In genomic region chr13:101692239-101692784, GRCm38 (mm10) we compare ENCODE assay signal across 8 mouse cellular contexts.
DNase-seq lines count a peak whose midpoint lies in the region; ATAC-seq and TF ChIP-seq lines count a peak whose summit lies in the region.

No protein-coding gene starts in this region.

- H3K27me3 ChIP-seq in heart, adult 2 months (ENCODE audit: control insufficient read depth, insufficient read depth, low read length), result no peaks in the 10 kb centered on the region
- peaks cover 34% of the 10 kb centered on the region for H3K27me3 ChIP-seq in limb, embryonic 10.5 days (ENCODE audit: low read depth, poor library complexity, severe bottlenecking)
- H3K27me3 ChIP-seq in neural tube, embryonic 11.5 days (ENCODE audit: control insufficient read depth, insufficient read depth, low read length), result no peaks in the 10 kb centered on the region

- ATAC-seq in neural tube, embryonic 11.5 days (ENCODE audit: insufficient read depth, low FRiP score, low TSS enrichment), result peak; percentile 26; the same call in 1 of the 2 replicates

- no peak for TF ChIP-seq EP300 in heart, adult 2 months (IDR thresholded peaks at IDR 0.05; ENCODE audit: insufficient read depth, low read depth, low read length)

- intact Hi-C loops in heart, adult 2 months (cut with DNase I), result loop anchor here (2.0 kb wide), 1 partner anchor 800 kb away; no protein-coding TSS in a partner anchor

- peak overlapping the region; percentile 21 for H3K9ac ChIP-seq in heart, adult 2 months (ENCODE audit: low read depth, low read length)
- peak overlapping the region; percentile 31 for H3K9ac ChIP-seq in neural tube, embryonic 11.5 days (ENCODE audit: low read length)

- H3K9me3 ChIP-seq in limb, embryonic 10.5 days (replicated peaks), result no peaks in the 10 kb centered on the region
- no peaks in the 10 kb centered on the region for H3K9me3 ChIP-seq in neural tube, embryonic 11.5 days (ENCODE audit: control insufficient read depth, low read length)

- no peak for TF ChIP-seq CTCF in heart, adult 2 months (IDR thresholded peaks at IDR 0.05)

- peaks cover 9% of the 10 kb centered on the region for H3K36me3 ChIP-seq in heart, adult 2 months (ENCODE audit: control insufficient read depth, insufficient read depth, low read length)
- H3K36me3 ChIP-seq in limb, embryonic 10.5 days, result peaks cover 7% of the 10 kb centered on the region; the same call in 1 of the 2 replicates
- no peaks in the 10 kb centered on the region; the same call in 1 of the 2 replicates for H3K36me3 ChIP-seq in neural tube, embryonic 11.5 days (ENCODE audit: control insufficient read depth, insufficient read depth, low read length)

- no peak for TF ChIP-seq POLR2A in heart, adult 2 months (IDR thresholded peaks at IDR 0.05; ENCODE audit: insufficient read depth, low read depth, low read length)

- peaks cover 8% of the 10 kb centered on the region for H3K4me1 ChIP-seq in heart, adult 2 months (ENCODE audit: control insufficient read depth, insufficient read depth, low read length)
- H3K4me1 ChIP-seq in limb, embryonic 10.5 days, result peaks cover 45% of the 10 kb centered on the region
- peaks cover 17% of the 10 kb centered on the region for H3K4me1 ChIP-seq in neural tube, embryonic 11.5 days (ENCODE audit: control insufficient read depth, insufficient read depth, low read length)

- no peaks in the 10 kb centered on the region for H3K79me2 ChIP-seq in heart, adult 2 months (replicated peaks; ENCODE audit: control insufficient read depth, insufficient read depth, low read length)

- peak overlapping the region; percentile 77 for H3K27ac ChIP-seq in heart, adult 2 months
- no peak overlapping the region for H3K27ac ChIP-seq in limb, embryonic 10.5 days
- H3K27ac ChIP-seq in neural tube, embryonic 11.5 days (ENCODE audit: low read depth, low read length), result peak overlapping the region; percentile 4; the same call in 1 of the 2 replicates

- peak overlapping the region; percentile 0; the same call in 1 of the 2 replicates for H3K4me3 ChIP-seq in heart, adult 2 months
- peak overlapping the region; percentile 26; the same call in 1 of the 2 replicates for H3K4me3 ChIP-seq in limb, embryonic 10.5 days
- peak overlapping the region; percentile 8; the same call in 1 of the 2 replicates for H3K4me3 ChIP-seq in neural tube, embryonic 11.5 days (ENCODE audit: low read depth, low read length)

- H3K4me2 ChIP-seq in neural tube, embryonic 11.5 days (ENCODE audit: low read depth), result peak overlapping the region; percentile 41

- DNase-seq in heart, adult 2 months, result peak in 1 of 2 experiments; percentile 30
- DNase-seq in heart, adult 8-10 months (ENCODE audit: low spot score), result no peak
- peak; percentile 84 for DNase-seq in cerebellum, postnatal 10 days
- peak; percentile 67 to 73 for DNase-seq in frontal cortex, postnatal 10 days (ENCODE audit: low spot score in 2 of 2)
- peak; percentile 52 for DNase-seq in kidney, adult 9 months
- DNase-seq in limb, embryonic 10.5 days (ENCODE audit: low spot score), result peak; percentile 42
- peak; percentile 17 for DNase-seq in neural tube, embryonic 11.5 days (ENCODE audit: low spot score)
- DNase-seq in B cell, adult 2 months, result no peak

- WGBS in heart, adult 2 months, result 58% methylated on average over 17 of the region's 17 CpGs
- WGBS in limb, embryonic 10.5 days, result 32% methylated on average over 17 of the region's 17 CpGs
- 26% methylated on average over 17 of the region's 17 CpGs for WGBS in neural tube, embryonic 11.5 days

Comparison
In these comparisons a context has a peak if more than half of its experiments do, and no peak if none do; other contexts are left out.
1. DNase-seq: peak in cerebellum, postnatal 10 days (2 of 2), frontal cortex, postnatal 10 days (2 of 2), kidney, adult 9 months (single experiment), limb, embryonic 10.5 days (single experiment) and neural tube, embryonic 11.5 days (single experiment); none in heart, adult 8-10 months (single experiment) and B cell, adult 2 months (0 of 2).
2. Peak in every context shown above with its lines, with median percentiles within 50 percentile points of each other: H3K4me3 ChIP-seq.